Mouse (Mus musculus): ENCODE results near the gene Gm14862. TPM values are rescaled to one million over a fixed set of nuclear protein-coding genes. Genes with fewer than 3 reads are reported as not detected.

Gm14862 gene
- polyA plus RNA-seq (2014; fragmentation: Illumina TruSeq; extraction: RNeasy Lipid Tissue Mini Kit (QIAGEN cat#74804); ENCODE audit: low read depth, low replicate concordance) = not detected

DNA sequence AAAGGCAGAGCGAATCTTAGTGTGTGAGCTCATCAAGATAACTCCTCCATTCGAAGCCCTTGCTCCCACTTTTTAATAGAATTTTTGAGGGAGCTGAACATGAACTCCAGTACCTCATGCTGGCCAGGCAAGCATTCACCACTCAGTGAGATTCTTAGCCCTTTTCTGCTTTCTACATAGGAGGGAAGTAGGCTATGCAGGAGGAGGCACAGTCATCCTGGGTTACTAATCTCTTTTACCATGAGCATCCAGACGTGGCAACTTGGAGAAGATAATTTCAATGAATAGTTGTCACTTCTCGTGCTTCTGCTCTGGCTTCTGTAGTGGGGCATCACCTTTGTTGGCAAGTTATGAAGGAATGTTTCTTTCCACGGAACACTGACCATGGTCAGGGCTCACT is at the start of gene Gm14862:
Gm14862 (minus strand) TSS at position 134 of the 400 bp plus-strand sequence.

DNA sequence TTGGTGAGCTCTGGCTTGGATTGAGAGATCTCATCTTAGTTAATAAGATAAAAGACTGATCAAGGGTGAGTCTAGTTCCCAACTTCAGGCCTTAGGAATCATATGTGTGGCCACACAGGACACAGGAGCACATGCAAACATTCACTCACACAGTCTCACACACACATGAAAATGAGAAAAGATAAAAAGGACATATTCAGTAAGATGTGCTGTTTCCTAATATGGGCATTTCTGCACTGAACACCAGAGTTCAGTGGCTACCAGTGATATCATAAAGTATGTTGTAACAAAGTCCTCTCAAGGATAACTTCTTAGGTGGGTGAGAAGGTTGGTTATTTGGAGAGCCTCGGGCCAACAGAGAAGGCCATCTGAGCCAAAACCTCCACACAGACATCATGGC is 26.8 kb upstream of the Gm14862 start, which contains the start of gene H2al1m:
H2al1m (plus strand) TSS at position 301 of the 400 bp plus-strand sequence.

DNA sequence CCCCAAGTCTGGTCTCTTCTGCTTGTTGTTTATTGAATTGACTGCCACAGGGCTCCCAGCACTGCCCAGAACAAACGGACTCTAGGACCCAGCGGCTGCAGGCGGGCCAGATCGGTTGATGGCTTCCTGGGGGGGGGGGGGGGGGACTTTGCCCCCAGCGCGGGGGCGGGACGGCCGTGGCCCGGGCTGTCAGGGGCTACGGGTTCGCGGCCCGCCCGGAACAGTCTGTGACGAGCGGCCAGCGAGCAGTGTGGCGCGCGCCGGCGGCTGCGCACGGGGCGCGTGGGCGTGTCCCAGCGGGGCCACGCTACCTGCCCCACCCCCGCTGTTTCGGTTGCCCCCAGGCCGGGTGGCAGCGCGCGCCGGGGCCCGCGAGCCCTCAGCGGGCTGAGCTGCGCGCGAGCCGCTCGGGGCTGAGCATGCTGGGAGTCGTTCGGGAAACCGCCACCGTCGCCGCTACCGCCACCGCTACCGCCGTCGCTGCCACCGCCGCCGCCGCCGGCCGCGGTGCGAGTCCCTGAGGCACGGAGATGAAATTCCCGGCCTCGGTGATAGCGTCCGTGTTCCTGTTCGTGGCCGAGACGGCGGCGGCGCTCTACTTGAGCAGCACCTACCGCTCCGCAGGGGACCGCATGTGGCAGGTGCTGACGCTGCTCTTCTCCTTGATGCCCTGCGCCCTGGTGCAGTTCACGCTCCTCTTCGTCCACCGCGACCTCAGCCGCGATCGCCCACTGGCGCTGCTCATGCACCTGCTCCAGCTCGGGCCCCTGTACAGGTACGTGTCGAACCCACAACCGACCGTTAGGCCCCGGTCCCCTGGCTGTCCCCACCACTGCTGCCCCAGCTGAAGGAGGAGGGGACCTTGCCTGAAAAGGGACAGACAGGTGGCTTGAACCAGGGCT is 16.0 kb upstream of the Gm14862 start, which contains the start of gene Xk:
Xk (plus strand) TSS at position 297 of the 902 bp plus-strand sequence.

Other genes with a start within 250 kb of the Gm14862 start
- gene Fthl17e, start 223.4 kb downstream of the Gm14862 start, polyA plus RNA-seq (2014; fragmentation: Illumina TruSeq; extraction: RNeasy Lipid Tissue Mini Kit (QIAGEN cat#74804); ENCODE audit: low read depth, low replicate concordance) = not detected
- not detected for gene Fthl17f, start 193.9 kb downstream of the Gm14862 start, polyA plus RNA-seq (2014; fragmentation: Illumina TruSeq; extraction: RNeasy Lipid Tissue Mini Kit (QIAGEN cat#74804); ENCODE audit: low read depth, low replicate concordance)
- gene 4930402K13Rik, start 152.3 kb downstream of the Gm14862 start, polyA plus RNA-seq (2014; fragmentation: Illumina TruSeq; extraction: RNeasy Lipid Tissue Mini Kit (QIAGEN cat#74804); ENCODE audit: low read depth, low replicate concordance) = not detected
- gene Lancl3, start 57.0 kb downstream of the Gm14862 start, polyA plus RNA-seq (2014; fragmentation: Illumina TruSeq; extraction: RNeasy Lipid Tissue Mini Kit (QIAGEN cat#74804); ENCODE audit: low read depth, low replicate concordance) = 3.8 TPM
- 37.7 TPM for gene Xk, start 15.9 kb upstream of the Gm14862 start, polyA plus RNA-seq (2014; fragmentation: Illumina TruSeq; extraction: RNeasy Lipid Tissue Mini Kit (QIAGEN cat#74804); ENCODE audit: low read depth, low replicate concordance)
- gene H2al1m, start 26.9 kb upstream of the Gm14862 start, polyA plus RNA-seq (2014; fragmentation: Illumina TruSeq; extraction: RNeasy Lipid Tissue Mini Kit (QIAGEN cat#74804); ENCODE audit: low read depth, low replicate concordance) = not detected
- not detected for gene H2al1k, start 93.7 kb upstream of the Gm14862 start, polyA plus RNA-seq (2014; fragmentation: Illumina TruSeq; extraction: RNeasy Lipid Tissue Mini Kit (QIAGEN cat#74804); ENCODE audit: low read depth, low replicate concordance)
- gene Cybb, start 230.9 kb upstream of the Gm14862 start, polyA plus RNA-seq (2014; fragmentation: Illumina TruSeq; extraction: RNeasy Lipid Tissue Mini Kit (QIAGEN cat#74804); ENCODE audit: low read depth, low replicate concordance) = 26.8 TPM

Measured in sigmoid colon, adult 10 weeks (tissue).